Mouse (Mus musculus) neutrophil, adult 65 days (primary cell): ENCODE measurements around the gene Arrb1. TPM values are rescaled to one million over a fixed set of nuclear protein-coding genes. Genes with fewer than 3 reads are reported as not detected.

Source experiments
- total RNA-seq: library from RNA; stranded (reverse); gene quantifications from 2 replicates; pipeline ENCODE4 v1.2.4, GENCODE M21; 2023

Arrb1 gene
- total RNA-seq: 142 and 180 TPM in 2 replicates

DNA sequence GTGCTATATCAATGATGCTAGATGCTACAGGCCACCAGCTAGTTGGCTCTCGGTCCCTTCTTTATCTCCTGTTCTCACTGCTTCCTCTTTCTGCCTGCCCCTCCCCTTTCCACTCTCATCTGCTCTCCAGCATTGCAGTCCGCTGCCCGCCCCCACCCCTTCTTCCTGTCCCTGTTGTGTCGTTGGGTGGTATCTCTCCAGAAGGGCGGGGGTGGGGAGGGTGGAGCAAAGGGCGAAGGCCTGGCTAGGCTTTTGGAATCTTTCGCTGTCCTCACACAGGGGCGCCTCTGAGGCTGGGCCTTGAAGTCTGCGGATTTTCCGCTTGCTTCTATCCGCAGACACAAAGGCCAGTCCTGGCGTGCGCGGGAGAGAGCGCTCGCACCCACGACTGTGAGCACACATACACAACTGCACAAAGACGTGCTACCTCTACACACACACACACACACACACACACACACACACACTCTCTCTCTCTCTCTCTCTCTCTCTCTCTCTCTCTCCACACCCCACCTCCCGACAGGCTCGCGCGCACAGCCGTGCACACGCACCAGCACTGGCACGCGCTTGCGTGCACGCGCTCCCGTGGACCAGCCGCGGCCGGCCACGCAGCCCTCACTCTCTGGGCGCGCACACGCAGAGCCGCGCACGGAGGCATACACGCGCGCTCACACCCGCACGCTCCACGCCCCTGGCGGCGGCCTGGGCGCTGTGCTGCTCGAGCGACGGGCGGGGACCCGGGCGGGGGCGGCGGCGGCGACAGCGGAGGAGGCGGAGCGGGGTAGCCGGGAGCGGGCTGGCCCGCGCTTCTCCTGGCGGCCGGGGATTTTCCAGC is at the start of gene Arrb1:
Gene Arrb1 (plus strand): TSS at position 566 of the 835 bp plus-strand sequence.

GRCm38 (mm10) chr7:99626376-99627270 is 91.4 kb downstream of the Arrb1 start, which contains the start of gene Tpbgl:
Gene Tpbgl, minus strand, starts transcription at chr7:99627103.

Other genes starting within 250 kb of the Arrb1 start
- 2.8 and 3.5 TPM in 2 replicates for gene Serpinh1, start 182.2 kb upstream of the Arrb1 start, total RNA-seq
- 1.1 and 1.2 TPM in 2 replicates for gene Gdpd5, start 154.1 kb upstream of the Arrb1 start, total RNA-seq
- 1.4 TPM in 1 of 2 replicates, not detected in the other for gene Klhl35, start 69.5 kb upstream of the Arrb1 start, total RNA-seq
- gene Rps3, start 51.7 kb upstream of the Arrb1 start, total RNA-seq: 304 and 344 TPM in 2 replicates
- gene Tpbgl, start 91.6 kb downstream of the Arrb1 start, total RNA-seq: not detected in 2 replicates
- not detected in 2 replicates for gene Slco2b1, start 175.9 kb downstream of the Arrb1 start, total RNA-seq
- not detected in 2 replicates for gene Olfr520, start 194.8 kb downstream of the Arrb1 start, total RNA-seq
- gene Olfr521, start 228.0 kb downstream of the Arrb1 start, total RNA-seq: not detected in 2 replicates